Mouse (Mus musculus) CH12.LX (cell line): ENCODE measurements at regions not wholly inside any gene's neighbourhood (a gene's known extent, or its start where the extent isn't known, plus 50 kb on each side); places are given as distances from the start of the nearest gene placed in this dataset.

Experiments used
- DNase-seq: peaks from one replicate; pipeline ENCODE4 v3.0.0-alpha.2; 2013; ENCODE audit errors: extremely low read depth
- H3K27ac ChIP-seq: 2 replicates; pipeline ENCODE4 v1.5.1; 2012; ENCODE audit warnings: low read depth, mild to moderate bottlenecking, control low read depth, moderate library complexity; ENCODE audit not compliant: insufficient read depth
- H3K27me3 ChIP-seq: replicated peaks from 2 replicates; pipeline ENCODE3; 2012; ENCODE audit warnings: inconsistent platforms
- H3K36me3 ChIP-seq, 2 experiments: replicated peaks in 1 of 2; 2 replicates each; pipeline versions ENCODE3 to v1.6.1; 2012; ENCODE audit warnings: inconsistent platforms in 1 of 2, low read length in 1 of 2, mild to moderate bottlenecking in 1 of 2, mixed read lengths in 1 of 2, moderate library complexity in 1 of 2; ENCODE audit not compliant: control insufficient read depth in 1 of 2, insufficient read depth in 1 of 2
- H3K4me1 ChIP-seq, 2 experiments: 2 replicates each; pipeline ENCODE4 v1.6.1; 2012; ENCODE audit warnings: inconsistent platforms in 1 of 2, moderate library complexity in 1 of 2; ENCODE audit not compliant: insufficient read depth in 2 of 2, control insufficient read depth in 1 of 2
- H3K4me2 ChIP-seq: 2 replicates; pipeline ENCODE4 v1.6.1; 2012; ENCODE audit warnings: low read depth, mild to moderate bottlenecking, control low read depth; ENCODE audit not compliant: poor library complexity, insufficient read depth, severe bottlenecking
- H3K4me3 ChIP-seq, 3 experiments: fragments of 150-350 bp in 1 of 3; sonication (generic) in 1 of 3; replicated peaks in 1 of 3; 2 replicates each; pipeline versions ENCODE3 to v1.5.1; 2011 to 2012; ENCODE audit warnings: low read depth in 2 of 3, low read length in 2 of 3, mild to moderate bottlenecking in 2 of 3, moderate library complexity in 2 of 3, control low read depth in 1 of 3, improper control_type of control experiment in 1 of 3, inconsistent platforms in 1 of 3, mixed read lengths in 1 of 3; ENCODE audit not compliant: poor library complexity in 1 of 3
- H3K79me2 ChIP-seq: replicated peaks from 2 replicates; pipeline ENCODE4 v1.6.1; 2012; ENCODE audit warnings: mild to moderate bottlenecking, moderate library complexity; ENCODE audit not compliant: control insufficient read depth, poor library complexity, insufficient read depth, severe bottlenecking; ENCODE audit errors: extremely low read depth
- H3K9ac ChIP-seq: 2 replicates; pipeline ENCODE4 v1.6.1; 2012; ENCODE audit warnings: low read depth, mild to moderate bottlenecking, control low read depth, moderate library complexity; ENCODE audit not compliant: insufficient read depth
- H3K9me3 ChIP-seq: replicated peaks from 2 replicates; pipeline ENCODE3; 2012; ENCODE audit warnings: low read length, inconsistent platforms, mixed read lengths
- BHLHE40 ChIP-seq: IDR thresholded peaks from 2 replicates; pipeline ENCODE4 v1.6.1; 2011; ENCODE audit warnings: mild to moderate bottlenecking, low read depth, low read length, improper control_type of control experiment
- CHD2 ChIP-seq: IDR thresholded peaks from 2 replicates; pipeline ENCODE4 v1.6.1; 2011; ENCODE audit warnings: low read length, improper control_type of control experiment
- CTCF ChIP-seq, 2 experiments: IDR thresholded peaks in 1 of 2; conservative IDR thresholded peaks in 1 of 2; 2 replicates each; pipeline ENCODE4 v1.5.1; 2011 to 2012; ENCODE audit warnings: low read depth in 2 of 2, low read length in 2 of 2, improper control_type of control experiment in 1 of 2, inconsistent platforms in 1 of 2, mild to moderate bottlenecking in 1 of 2, moderate library complexity in 1 of 2
- ELF1 ChIP-seq: IDR thresholded peaks from 2 replicates; pipeline ENCODE4 v1.6.1; 2014; ENCODE audit warnings: low read depth, mild to moderate bottlenecking, inconsistent platforms, low read length, improper control_type of control experiment
- EP300 ChIP-seq: IDR thresholded peaks from 2 replicates; pipeline ENCODE4 v1.6.1; 2011; ENCODE audit warnings: low read length, improper control_type of control experiment
- GABPA ChIP-seq: IDR thresholded peaks from 2 replicates; pipeline ENCODE4 v1.6.1; 2012; ENCODE audit warnings: low read depth, low read length, improper control_type of control experiment, inconsistent platforms; ENCODE audit not compliant: insufficient replicate concordance
- HCFC1 ChIP-seq: IDR thresholded peaks from 2 replicates; pipeline ENCODE4 v1.6.1; 2012; ENCODE audit warnings: low read depth, mild to moderate bottlenecking, inconsistent platforms, low read length, improper control_type of control experiment
- IRF4 ChIP-seq: IDR thresholded peaks from 2 replicates; pipeline ENCODE4 v1.6.1; 2014; ENCODE audit warnings: low read depth, mild to moderate bottlenecking, inconsistent platforms, low read length, improper control_type of control experiment
- JUN ChIP-seq: IDR thresholded peaks from 2 replicates; pipeline ENCODE4 v1.6.1; 2011; ENCODE audit warnings: low read depth, mild to moderate bottlenecking, low read length, improper control_type of control experiment, moderate library complexity; ENCODE audit not compliant: insufficient read depth
- MAFK ChIP-seq: IDR thresholded peaks from 2 replicates; pipeline ENCODE4 v1.6.1; 2011; ENCODE audit warnings: low read length, improper control_type of control experiment; ENCODE audit not compliant: insufficient replicate concordance
- MAZ ChIP-seq: IDR thresholded peaks from 2 replicates; pipeline ENCODE4 v1.6.1; 2012; ENCODE audit warnings: low read depth, mild to moderate bottlenecking, inconsistent platforms, low read length, improper control_type of control experiment, moderate library complexity
- MEF2A ChIP-seq: IDR thresholded peaks from 2 replicates; pipeline ENCODE4 v1.6.1; 2014; ENCODE audit warnings: low read depth, mild to moderate bottlenecking, inconsistent platforms, low read length, improper control_type of control experiment, borderline replicate concordance
- MXI1 ChIP-seq: IDR thresholded peaks from 2 replicates; pipeline ENCODE4 v1.6.1; 2011; ENCODE audit warnings: mild to moderate bottlenecking, low read depth, low read length, improper control_type of control experiment
- NELFE ChIP-seq: IDR thresholded peaks from 2 replicates; pipeline ENCODE4 v1.6.1; 2011; ENCODE audit warnings: low read depth, low read length, improper control_type of control experiment
- NRF1 ChIP-seq: IDR thresholded peaks from 2 replicates; pipeline ENCODE4 v1.6.1; 2014; ENCODE audit warnings: low read depth, mild to moderate bottlenecking, inconsistent platforms, low read length, improper control_type of control experiment, moderate library complexity
- POLR2AphosphoS2 ChIP-seq: IDR thresholded peaks from 2 replicates; pipeline ENCODE4 v1.6.1; 2011; ENCODE audit warnings: low read depth, low read length, improper control_type of control experiment
- RAD21 ChIP-seq: IDR thresholded peaks from 2 replicates; pipeline ENCODE4 v1.6.1; 2011; ENCODE audit warnings: low read depth, mild to moderate bottlenecking, low read length, improper control_type of control experiment, moderate library complexity
- RCOR1 ChIP-seq: conservative IDR thresholded peaks from 2 replicates; pipeline ENCODE4 v1.6.1; 2012; ENCODE audit warnings: low read depth, mild to moderate bottlenecking, inconsistent platforms, low read length, improper control_type of control experiment
- SIN3A ChIP-seq: IDR thresholded peaks from 2 replicates; pipeline ENCODE4 v1.6.1; 2012; ENCODE audit warnings: low read length, improper control_type of control experiment, inconsistent platforms
- TBP ChIP-seq: conservative IDR thresholded peaks from 2 replicates; pipeline ENCODE4 v1.6.1; 2011; ENCODE audit warnings: low read depth, low read length, improper control_type of control experiment
- UBTF ChIP-seq: IDR thresholded peaks from 2 replicates; pipeline ENCODE4 v1.6.1; 2012; ENCODE audit warnings: low read depth, mild to moderate bottlenecking, inconsistent platforms, low read length, improper control_type of control experiment, moderate library complexity
- USF2 ChIP-seq: conservative IDR thresholded peaks from 2 replicates; pipeline ENCODE4 v1.6.1; 2011; ENCODE audit warnings: low read depth, low read length, improper control_type of control experiment
- ZC3H11A ChIP-seq: IDR thresholded peaks from 2 replicates; pipeline ENCODE4 v1.6.1; 2012; ENCODE audit warnings: low read depth, mild to moderate bottlenecking, inconsistent platforms, low read length, improper control_type of control experiment
- dilution Hi-C: fragments of 300-500 bp; cut with MboI; formaldehyde crosslinking; loops from 2 replicates; pipeline ENCODE4 v1.14.3; 2020; ENCODE audit warnings: low sequenced_read_pairs; ENCODE audit not compliant: extremely low pct_unique_long_range_greater_than_20kb, extremely low pct_ligation_motif_present
- in situ Hi-C: fragments of 300-500 bp; cut with MboI; formaldehyde crosslinking; loops from 3 replicates; pipeline ENCODE4 v1.14.3; 2019; ENCODE audit warnings: low sequenced_read_pairs, low pct_ligation_motif_present, low pct_unique_long_range_greater_than_20kb, mixed read lengths

DNA sequence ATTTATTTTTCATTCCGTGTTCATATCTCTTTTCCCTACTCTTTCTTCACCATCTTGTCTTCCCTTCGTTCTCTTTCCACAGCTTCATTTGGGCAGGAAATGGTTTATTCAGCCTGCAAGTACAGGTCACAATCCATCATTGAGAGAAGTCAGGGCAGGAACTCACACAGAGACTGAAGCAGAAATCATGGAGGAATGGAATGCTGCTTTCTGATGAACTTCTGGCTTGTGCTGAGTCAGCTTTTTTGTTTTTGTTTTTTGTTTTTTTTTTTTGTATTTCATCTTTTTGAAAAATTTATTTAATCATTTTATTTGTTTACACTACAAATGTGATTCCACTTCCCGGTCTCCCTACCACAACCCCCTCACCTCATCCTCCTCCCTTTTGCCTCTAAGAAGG is 51.2 kb upstream of the Suclg2 start:
- in situ Hi-C loops, result no loop called here
- no peaks in the 10 kb centered on the region for H3K36me3 ChIP-seq
- H3K4me3 ChIP-seq, result no peak overlapping the region
- no peaks in the 10 kb centered on the region for H3K27me3 ChIP-seq
- H3K4me2 ChIP-seq, result no peak overlapping the region
- no peaks in the 10 kb centered on the region for H3K79me2 ChIP-seq
- H3K27ac ChIP-seq, result no peak overlapping the region
- DNase-seq, result no peak
- no peaks in the 10 kb centered on the region for H3K4me1 ChIP-seq
- no peak for TF ChIP-seq SIN3A
- peak; percentile 96 for TF ChIP-seq MAFK
- no peaks in the 10 kb centered on the region for H3K9me3 ChIP-seq
- no peak overlapping the region for H3K9ac ChIP-seq
- dilution Hi-C loops, result no loop called here

DNA sequence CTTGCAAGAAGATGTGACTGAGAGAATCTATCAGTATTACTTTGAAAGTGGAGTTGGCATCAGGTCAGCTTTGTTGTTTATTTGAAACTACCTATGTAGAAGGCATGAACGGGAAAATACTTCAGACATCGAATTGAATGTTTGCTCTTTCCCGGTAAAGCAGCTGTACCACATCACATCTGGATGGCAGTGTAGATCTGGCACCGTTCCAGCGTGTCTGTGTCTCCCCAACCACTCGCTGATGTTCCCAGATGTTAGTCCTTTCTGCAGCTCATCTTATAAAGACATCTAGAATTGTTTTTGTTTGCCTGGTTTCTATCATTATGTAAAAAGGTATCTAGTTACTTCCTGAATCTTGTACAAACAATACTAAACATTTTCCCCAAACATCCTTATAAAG is 83.1 kb upstream of the Suclg2 start:
- Histone ChIP-seq H3K27me3 (no peaks in the 10 kb centered on the region), H3K9me3 (peaks cover 2% of the 10 kb centered on the region), H3K4me3 (no peak overlapping the region), H3K4me2 (no peak overlapping the region), H3K79me2 (no peaks in the 10 kb centered on the region), H3K27ac (no peak overlapping the region), H3K9ac (no peak overlapping the region), H3K4me1 (no peaks in the 10 kb centered on the region), H3K36me3 (no peaks in the 10 kb centered on the region)
- in situ Hi-C loops (no loop called here), dilution Hi-C loops (no loop called here)
- DNase-seq, result no peak
- TF ChIP-seq GABPA, result no peak
- TF ChIP-seq ZC3H11A, result no peak
- no peak for TF ChIP-seq EP300
- TF ChIP-seq TBP, result no peak
- TF ChIP-seq UBTF, result no peak
- no peak for TF ChIP-seq IRF4
- TF ChIP-seq POLR2AphosphoS2, result no peak
- no peak for TF ChIP-seq NRF1
- no peak for TF ChIP-seq BHLHE40
- no peak for TF ChIP-seq MXI1
- no peak for TF ChIP-seq USF2
- TF ChIP-seq CHD2, result no peak
- no peak for TF ChIP-seq MAZ
- TF ChIP-seq RCOR1, result no peak

DNA sequence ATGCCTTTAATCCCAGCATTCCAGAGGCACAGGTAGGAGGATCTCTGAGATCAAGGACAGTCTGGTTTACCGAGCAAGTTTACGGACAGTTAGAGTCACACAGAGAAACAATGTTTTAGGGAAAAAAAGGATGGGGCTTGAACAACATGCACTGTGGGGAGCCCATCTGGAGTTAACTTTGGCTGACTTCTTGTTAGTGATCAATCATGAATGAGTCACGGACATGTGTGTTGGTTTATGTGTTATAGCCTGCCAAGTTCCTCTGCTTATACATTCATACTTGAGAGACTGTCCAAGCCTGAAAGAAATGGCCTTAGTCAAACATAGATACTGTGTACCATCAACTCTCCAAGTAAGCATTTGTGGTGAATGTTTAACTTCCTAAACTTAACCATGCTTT is 122.9 kb upstream of the Suclg2 start:
- Histone ChIP-seq H3K4me2 (no peak overlapping the region), H3K4me1 (no peaks in the 10 kb centered on the region), H3K27ac (no peak overlapping the region), H3K27me3 (no peaks in the 10 kb centered on the region), H3K79me2 (no peaks in the 10 kb centered on the region), H3K9me3 (peaks cover 2% of the 10 kb centered on the region), H3K9ac (no peak overlapping the region), H3K4me3 (no peak overlapping the region), H3K36me3 (no peaks in the 10 kb centered on the region)
- no peak for TF ChIP-seq ELF1
- TF ChIP-seq CTCF (conservative IDR thresholded peaks at IDR 0.05 in 1 of 2, IDR thresholded peaks at IDR 0.05 in 1 of 2; ENCODE audit: low read depth in 2 of 2, low read length in 2 of 2), result no peak
- TF ChIP-seq JUN, result no peak
- no peak for TF ChIP-seq ZC3H11A
- TF ChIP-seq RAD21, result no peak
- no peak for TF ChIP-seq POLR2AphosphoS2
- TF ChIP-seq MEF2A, result no peak
- TF ChIP-seq BHLHE40, result no peak
- no peak for TF ChIP-seq NELFE
- TF ChIP-seq HCFC1, result no peak
- DNase-seq, result no peak
- in situ Hi-C loops, result no loop called here
- dilution Hi-C loops, result no loop called here
